Mouse (Mus musculus) testis, adult 2 months (tissue): ENCODE measurements around the gene Lztr1. TPM values are rescaled to one million over a fixed set of nuclear protein-coding genes. Genes with fewer than 3 reads are reported as not detected.

Experiments
- H3K27ac ChIP-seq: fragments of 200-500 bp; 2 replicates; pipeline ENCODE4 v1.5.1; 2012; ENCODE audit warnings: low read depth, low read length; ENCODE audit not compliant: control insufficient read depth, insufficient read depth
- H3K27me3 ChIP-seq: fragments of 200-500 bp; 2 replicates; pipeline ENCODE4 v1.6.1; 2012; ENCODE audit warnings: mild to moderate bottlenecking, low read length, moderate library complexity; ENCODE audit not compliant: control insufficient read depth, insufficient read depth
- H3K36me3 ChIP-seq: fragments of 200-500 bp; 2 replicates; pipeline ENCODE4 v1.6.1; 2012; ENCODE audit warnings: mild to moderate bottlenecking, low read length; ENCODE audit not compliant: control insufficient read depth, insufficient read depth
- H3K4me1 ChIP-seq: fragments of 200-500 bp; 2 replicates; pipeline ENCODE4 v1.6.1; 2012; ENCODE audit warnings: low read length; ENCODE audit not compliant: control insufficient read depth, insufficient read depth
- H3K4me3 ChIP-seq: fragments of 200-500 bp; 2 replicates; pipeline ENCODE4 v1.5.1; 2012; ENCODE audit warnings: low read depth, mild to moderate bottlenecking, low read length, moderate library complexity, mixed read lengths; ENCODE audit not compliant: control insufficient read depth
- CTCF ChIP-seq: fragments of 200-500 bp; IDR thresholded peaks from 2 replicates; pipeline ENCODE4 v1.5.1; 2012; ENCODE audit warnings: low read depth, mild to moderate bottlenecking, inconsistent platforms, low read length, moderate library complexity; ENCODE audit not compliant: control insufficient read depth, insufficient read depth, insufficient replicate concordance
- POLR2A ChIP-seq: fragments of 200-500 bp; IDR thresholded peaks from 2 replicates; pipeline ENCODE4 v1.6.1; 2012; ENCODE audit warnings: low read depth, mild to moderate bottlenecking, inconsistent platforms, low read length, moderate library complexity; ENCODE audit not compliant: control insufficient read depth
- polyA plus RNA-seq: library from polyadenylated mRNA; depleted of rRNA; stranded (reverse); fragments of >200 nt; gene quantifications from 2 replicates; pipeline ENCODE4 v1.2.3, GENCODE M21; 2012

Lztr1 gene
- polyA plus RNA-seq, 1 experiment = 55.8 TPM

DNA sequence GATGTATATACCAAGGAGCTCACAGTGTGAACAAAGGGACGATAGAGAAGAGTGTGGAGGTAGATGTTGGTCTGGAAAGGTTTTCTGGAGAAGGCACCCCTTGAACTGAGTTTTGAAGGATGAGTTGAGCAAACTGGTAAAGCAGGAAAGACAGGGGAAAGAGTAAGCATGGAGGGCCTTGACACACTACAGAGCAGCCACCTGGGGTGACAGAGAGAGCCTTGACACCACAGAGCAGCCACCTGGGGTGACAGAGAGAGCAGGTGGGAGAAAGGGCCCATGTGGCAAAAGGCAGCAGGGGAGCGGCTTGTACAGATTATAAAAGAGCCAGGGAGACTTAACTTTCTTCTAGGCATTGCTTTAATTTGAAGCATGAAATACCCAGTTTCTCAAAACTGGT, 33.7 kb upstream of the Lztr1 start:
- Histone ChIP-seq H3K4me3 (no peak overlapping the region), H3K27me3 (no peaks in the 10 kb centered on the region), H3K4me1 (no peaks in the 10 kb centered on the region), H3K36me3 (peaks cover 3% of the 10 kb centered on the region), H3K27ac (no peak overlapping the region)
- TF ChIP-seq CTCF (no peak), POLR2A (no peak)

DNA sequence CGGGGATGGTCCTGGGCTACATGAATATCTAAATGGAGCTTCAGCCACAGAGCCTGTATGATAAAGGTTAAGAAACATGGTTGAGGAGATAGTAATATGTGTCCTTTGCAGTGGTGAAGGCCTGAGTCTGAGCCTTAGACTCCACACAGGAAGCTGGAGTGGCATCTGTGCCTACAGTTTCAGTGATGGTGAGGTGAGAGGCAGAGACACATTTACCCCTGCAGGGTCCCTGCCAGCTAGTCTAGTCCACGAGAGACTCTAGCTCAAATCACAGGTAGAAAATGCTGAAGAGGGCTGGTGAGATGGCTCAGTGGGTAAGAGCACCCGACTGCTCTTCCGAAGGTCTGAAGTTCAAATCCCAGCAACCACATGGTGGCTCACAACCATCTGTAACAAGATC, 33.2 kb upstream of the Lztr1 start:
- no peak for TF ChIP-seq POLR2A
- no peak for TF ChIP-seq CTCF
- peaks cover under 1% of the 10 kb centered on the region; the same call in 1 of the 2 replicates for H3K36me3 ChIP-seq
- no peak overlapping the region for H3K27ac ChIP-seq
- H3K27me3 ChIP-seq = no peaks in the 10 kb centered on the region
- no peak overlapping the region for H3K4me3 ChIP-seq
- H3K4me1 ChIP-seq = no peaks in the 10 kb centered on the region

DNA sequence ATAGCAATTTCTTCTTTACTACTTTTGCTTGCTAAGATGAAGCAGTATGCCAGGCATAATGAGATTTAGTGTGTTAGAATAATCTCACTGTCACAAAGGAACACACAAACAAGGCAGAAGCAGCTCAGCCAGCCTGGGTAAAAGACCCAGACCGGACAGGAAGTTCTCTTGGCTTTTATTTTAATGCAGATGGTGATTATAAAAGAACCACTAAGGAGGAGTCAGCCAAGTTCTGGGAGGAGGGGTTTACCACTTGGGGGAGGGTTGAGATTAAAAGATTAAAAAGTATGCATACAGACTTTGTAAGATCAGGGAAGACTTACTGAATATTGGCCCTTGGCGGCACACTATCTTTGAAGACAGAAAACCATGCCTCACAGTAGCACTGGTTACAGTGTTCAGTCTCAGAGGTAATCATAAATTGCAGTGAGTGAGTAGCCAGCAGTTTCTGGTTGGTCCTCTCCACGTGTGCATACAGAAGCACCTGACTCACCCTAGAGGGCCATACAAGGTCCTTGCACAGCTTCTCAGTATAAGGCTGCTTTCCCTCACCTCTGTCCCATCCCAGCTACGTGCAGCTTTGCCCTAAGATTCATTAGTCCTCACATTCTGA, 30.1 kb upstream of the Lztr1 start:
- no peaks in the 10 kb centered on the region for H3K27me3 ChIP-seq
- H3K4me3 ChIP-seq = peak overlapping the region; percentile 57
- no peak overlapping the region for H3K27ac ChIP-seq
- no peaks in the 10 kb centered on the region for H3K4me1 ChIP-seq
- no peaks in the 10 kb centered on the region for H3K36me3 ChIP-seq
- TF ChIP-seq CTCF (no peak), POLR2A (no peak)

DNA sequence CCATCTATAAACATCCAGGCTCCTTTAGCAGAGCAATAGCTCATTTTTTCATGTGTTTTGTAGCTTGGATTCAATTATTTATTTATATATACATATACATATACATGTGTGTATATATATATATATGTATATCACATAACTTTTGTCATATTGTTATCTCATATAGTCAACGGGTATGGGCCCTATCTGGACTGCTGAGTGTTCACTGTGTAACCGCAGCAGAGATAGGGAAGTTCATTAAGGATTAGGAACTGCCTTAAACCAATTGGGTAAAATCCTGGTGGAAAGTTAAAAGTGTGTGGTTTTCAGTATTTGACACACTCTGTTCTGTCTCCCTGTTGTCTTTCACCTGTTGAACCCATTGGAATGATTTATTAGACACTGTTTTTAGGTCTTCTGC, 27.0 kb upstream of the Lztr1 start:
- Histone ChIP-seq H3K4me3 (no peak overlapping the region), H3K27me3 (no peaks in the 10 kb centered on the region), H3K4me1 (no peaks in the 10 kb centered on the region), H3K36me3 (no peaks in the 10 kb centered on the region; the same call in none of the 2 replicates), H3K27ac (no peak overlapping the region)
- TF ChIP-seq POLR2A (no peak), CTCF (no peak)

DNA sequence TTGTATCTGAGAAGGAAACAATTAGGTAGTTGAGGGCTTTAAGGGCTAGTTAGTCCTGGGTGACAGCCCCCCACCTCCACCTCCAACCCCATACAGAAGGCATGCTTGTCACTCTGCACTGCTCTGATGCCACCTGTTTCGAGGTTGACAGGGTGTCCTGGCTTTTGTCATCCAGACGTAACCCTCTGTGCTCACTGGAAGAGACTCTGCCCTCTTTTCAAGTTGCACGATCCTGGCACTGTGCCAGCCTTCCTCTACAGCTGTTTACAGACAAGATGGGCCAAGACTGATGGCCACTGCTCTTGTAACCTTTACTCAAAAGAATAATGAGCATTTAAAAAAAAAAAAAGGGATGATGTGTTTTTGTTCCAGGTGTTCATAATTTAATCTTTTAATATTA, 22.0 kb upstream of the Lztr1 start:
- Histone ChIP-seq H3K27ac (no peak overlapping the region), H3K27me3 (no peaks in the 10 kb centered on the region), H3K36me3 (no peaks in the 10 kb centered on the region; the same call in none of the 2 replicates), H3K4me1 (peaks cover 7% of the 10 kb centered on the region), H3K4me3 (no peak overlapping the region)
- TF ChIP-seq CTCF = no peak
- TF ChIP-seq POLR2A = no peak

DNA sequence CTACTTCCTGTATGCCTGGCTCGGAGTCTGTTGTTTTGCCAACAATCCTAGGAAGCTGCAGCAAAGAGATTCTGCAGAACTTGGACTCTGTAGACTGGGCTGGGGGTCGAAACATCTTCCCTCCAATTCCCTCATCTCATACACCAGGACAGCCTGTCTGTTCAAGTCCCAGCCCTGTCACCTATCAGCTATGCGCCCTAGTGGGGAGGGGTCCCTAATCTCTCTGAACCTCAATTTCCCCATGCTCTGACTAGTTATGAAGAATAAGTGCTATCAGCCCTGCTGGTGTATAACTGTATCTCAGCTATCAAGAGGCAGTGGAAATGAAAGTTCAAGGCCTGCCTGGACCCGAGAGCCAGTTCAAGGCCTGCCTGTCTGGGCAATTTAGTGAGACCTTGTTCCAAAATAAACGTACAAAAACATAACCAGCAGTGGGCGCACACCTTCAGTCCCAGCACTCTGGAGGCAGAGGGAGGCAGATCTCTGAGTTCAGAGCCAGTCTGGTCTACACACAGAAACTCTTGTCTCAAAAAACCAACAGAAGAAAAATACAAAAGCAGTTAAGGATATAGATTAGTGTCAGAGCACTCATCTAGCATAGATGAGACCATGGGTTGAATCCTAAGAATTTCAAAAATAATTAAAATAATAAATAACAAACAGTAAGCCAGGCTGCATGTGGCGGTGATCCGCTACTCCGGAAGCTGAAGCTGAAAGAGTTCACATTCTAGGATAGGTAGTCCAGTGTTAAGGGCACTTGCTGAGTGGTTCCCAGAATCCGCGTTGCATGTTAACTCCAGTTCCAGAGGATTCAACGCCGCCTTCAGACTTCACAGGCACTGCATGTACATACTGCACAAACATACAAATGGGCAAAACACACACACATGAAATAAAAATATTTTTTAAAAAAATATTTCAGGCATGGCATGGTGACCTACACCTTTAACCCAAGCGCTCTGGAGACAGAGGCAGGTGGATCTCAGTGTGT, 19.7 kb upstream of the Lztr1 start:
- Histone ChIP-seq H3K4me3 (peak overlapping the region; percentile 32; the same call in 1 of the 2 replicates), H3K4me1 (peaks cover 7% of the 10 kb centered on the region), H3K27ac (no peak overlapping the region), H3K27me3 (no peaks in the 10 kb centered on the region), H3K36me3 (no peaks in the 10 kb centered on the region; the same call in 1 of the 2 replicates)
- TF ChIP-seq POLR2A (no peak), CTCF (peak; percentile 30; the same call in 1 of the 2 replicates)

DNA sequence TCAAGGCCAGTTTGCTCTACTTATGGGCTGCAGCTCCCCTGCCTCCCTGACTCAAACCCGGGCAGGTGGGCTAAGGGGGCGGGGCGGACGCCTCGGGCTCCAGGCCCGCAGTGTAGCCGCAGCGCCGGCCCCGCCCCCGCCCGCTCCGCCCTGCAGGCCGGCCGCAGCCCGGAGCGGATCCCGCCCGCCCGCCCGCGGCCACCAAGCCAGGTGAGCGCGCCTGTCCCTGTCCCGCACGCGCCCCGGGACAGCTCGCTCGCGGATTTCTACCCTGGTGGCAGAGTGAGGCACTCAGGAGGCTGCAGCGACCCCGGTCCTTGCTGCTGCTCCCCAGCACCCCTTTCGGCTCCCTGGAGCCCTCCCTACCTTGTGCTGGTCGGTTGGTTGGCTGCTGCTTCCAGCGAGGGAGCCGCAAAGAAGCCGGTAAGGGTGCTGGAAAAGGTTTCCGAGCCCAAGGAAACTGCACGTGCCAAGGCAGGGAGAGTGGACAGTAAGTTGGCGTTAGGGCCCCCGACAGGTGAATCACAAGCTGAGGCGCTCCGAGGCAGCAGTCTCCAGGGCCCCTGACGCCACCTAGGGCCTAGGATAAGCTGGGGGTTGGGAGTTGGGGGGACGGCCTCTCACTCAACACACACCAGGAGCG, 18.9 kb upstream of the Lztr1 start, which contains the start of gene Aifm3:
Aifm3 (plus strand) TSS at position 143 of the 643 bp plus-strand sequence.
- TF ChIP-seq CTCF (no peak), POLR2A (no peak)
- no peaks in the 10 kb centered on the region; the same call in 1 of the 2 replicates for H3K36me3 ChIP-seq
- no peak within 1 kb of the TSS for H3K27ac ChIP-seq
- no peaks in the 10 kb centered on the region for H3K27me3 ChIP-seq
- peak within 1 kb of the TSS; percentile 81 for H3K4me3 ChIP-seq
- peaks cover 7% of the 10 kb centered on the region for H3K4me1 ChIP-seq
